8 mouse cellular contexts compared by ENCODE assay signal in the genomic region with DNA sequence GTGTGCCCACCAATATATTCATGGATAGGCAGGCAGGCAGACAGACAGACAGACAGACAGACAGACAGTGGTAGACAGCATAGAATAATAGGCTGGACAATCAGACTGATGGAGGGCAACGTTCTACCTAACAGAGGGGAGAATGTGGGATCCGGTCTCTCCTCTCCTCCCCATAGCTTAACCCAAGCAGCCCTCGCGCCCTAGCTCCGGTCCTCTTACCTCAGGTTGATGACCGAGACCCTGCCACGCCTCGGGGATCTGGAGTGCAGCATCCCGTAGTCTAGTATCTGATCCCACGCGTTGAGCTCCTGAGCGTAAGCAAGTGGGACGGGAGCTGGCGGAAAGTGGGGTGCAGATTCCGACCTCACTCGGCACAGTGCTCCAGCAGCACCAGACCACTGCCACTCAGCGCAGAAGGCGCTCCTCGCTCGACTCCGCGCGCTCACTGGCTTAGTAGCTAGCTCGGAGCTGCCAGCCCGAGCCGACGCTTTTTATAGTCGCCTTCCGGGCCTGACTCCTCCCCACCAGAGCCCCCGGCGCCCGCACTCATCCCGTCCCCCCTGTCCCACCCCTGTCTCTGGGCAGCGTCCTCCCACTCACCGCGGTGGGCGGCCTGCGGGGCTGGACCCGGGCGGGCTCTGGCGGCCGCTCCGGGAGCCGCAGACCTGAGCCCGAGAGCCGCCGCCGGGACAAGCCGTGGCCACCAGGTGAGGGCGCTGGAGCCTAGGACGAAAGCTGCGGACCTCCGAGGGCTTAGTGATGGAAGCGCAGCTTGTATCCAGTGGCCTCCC. TPM values are rescaled to one million over a fixed set of nuclear protein-coding genes. Genes with fewer than 3 reads are reported as not detected.
DNase-seq lines count a peak whose midpoint lies in the region; ATAC-seq and TF ChIP-seq lines count a peak whose summit lies in the region.

A gene (minus strand): TSS at position 464 of the 791 bp plus-strand sequence.

- no peak within 1 kb of the TSS for H3K27ac ChIP-seq in ES-Bruce4 (ENCODE audit: insufficient read depth, low read length)
- H3K27ac ChIP-seq in forebrain, postnatal 0 days (ENCODE audit: low read depth, low read length): no peak within 1 kb of the TSS
- no peak within 1 kb of the TSS for H3K27ac ChIP-seq in liver, embryonic 15.5 days (replicated peaks)
- H3K27ac ChIP-seq in neural tube, embryonic 13.5 days (replicated peaks): no peak within 1 kb of the TSS

- WGBS in forebrain, postnatal 0 days: 1% methylated on average over 54 of the region's 54 CpGs
- 2% methylated on average over 54 of the region's 54 CpGs for WGBS in liver, embryonic 15.5 days (ENCODE audit: insufficient replicate concordance)
- WGBS in neural tube, embryonic 13.5 days: under 1% methylated on average over 54 of the region's 54 CpGs

- intact Hi-C loops in heart, postnatal 25 days (cut with DNase I): loop anchor here (1.0 to 5.0 kb wide), 2 partner anchors 66 to 172 kb away; a partner anchor contains a TSS

- no peak for TF ChIP-seq EP300 in ES-Bruce4 (IDR thresholded peaks at IDR 0.05; ENCODE audit: insufficient read depth, low read depth, low read length)

- no peaks in the 10 kb centered on the region for H3K9me3 ChIP-seq in ES-Bruce4 (replicated peaks; ENCODE audit: control insufficient read depth, insufficient read depth, low read length, poor library complexity, severe bottlenecking)
- no peaks in the 10 kb centered on the region for H3K9me3 ChIP-seq in forebrain, postnatal 0 days (ENCODE audit: low read length)
- H3K9me3 ChIP-seq in liver, embryonic 15.5 days (replicated peaks): no peaks in the 10 kb centered on the region
- no peaks in the 10 kb centered on the region for H3K9me3 ChIP-seq in neural tube, embryonic 13.5 days

- H3K36me3 ChIP-seq in ES-Bruce4 (ENCODE audit: control insufficient read depth, insufficient read depth, low read length, poor library complexity, severe bottlenecking): no peaks in the 10 kb centered on the region
- no peaks in the 10 kb centered on the region for H3K36me3 ChIP-seq in forebrain, postnatal 0 days (ENCODE audit: insufficient read depth)
- H3K36me3 ChIP-seq in liver, embryonic 15.5 days (replicated peaks): no peaks in the 10 kb centered on the region
- H3K36me3 ChIP-seq in neural tube, embryonic 13.5 days: no peaks in the 10 kb centered on the region

- peak; percentile 92 to 94 for DNase-seq in cerebellum, adult 18-20 months
- DNase-seq in forebrain, postnatal 0 days: peak; percentile 89
- DNase-seq in heart, postnatal 25 days (ENCODE audit: low spot score): peak; percentile 62
- DNase-seq in layer of hippocampus, adult 11-12 months (ENCODE audit: low spot score): peak; percentile 87
- DNase-seq in telencephalon, adult 2 months (ENCODE audit: low read depth, low spot score): peak; percentile 46

- peak within 1 kb of the TSS; percentile 42 for H3K9ac ChIP-seq in ES-Bruce4 (ENCODE audit: low read depth, poor library complexity, severe bottlenecking)
- peak within 1 kb of the TSS; percentile 52 for H3K9ac ChIP-seq in forebrain, postnatal 0 days
- no peak within 1 kb of the TSS for H3K9ac ChIP-seq in liver, embryonic 15.5 days
- H3K9ac ChIP-seq in neural tube, embryonic 13.5 days: peak within 1 kb of the TSS; percentile 68

- H3K4me2 ChIP-seq in forebrain, postnatal 0 days (ENCODE audit: low read depth): peak within 1 kb of the TSS; percentile 87
- peak within 1 kb of the TSS; percentile 52 for H3K4me2 ChIP-seq in liver, embryonic 15.5 days
- H3K4me2 ChIP-seq in neural tube, embryonic 13.5 days: peak within 1 kb of the TSS; percentile 89

- H3K27me3 ChIP-seq in ES-Bruce4 (ENCODE audit: control insufficient read depth, insufficient read depth, low read length, poor library complexity, severe bottlenecking): peaks cover 2% of the 10 kb centered on the region; the same call in 1 of the 2 replicates
- H3K27me3 ChIP-seq in forebrain, postnatal 0 days (ENCODE audit: insufficient read depth, low read length): peaks cover 17% of the 10 kb centered on the region
- H3K27me3 ChIP-seq in liver, embryonic 15.5 days: peaks cover 40% of the 10 kb centered on the region
- H3K27me3 ChIP-seq in neural tube, embryonic 13.5 days: peaks cover 47% of the 10 kb centered on the region

- H3K4me3 ChIP-seq in ES-Bruce4 (ENCODE audit: low read depth, low read length): peak within 1 kb of the TSS; percentile 53
- H3K4me3 ChIP-seq in forebrain, postnatal 0 days (ENCODE audit: low read depth, low read length): peak within 1 kb of the TSS; percentile 54
- H3K4me3 ChIP-seq in liver, embryonic 15.5 days (replicated peaks): peak within 1 kb of the TSS; percentile 31
- H3K4me3 ChIP-seq in neural tube, embryonic 13.5 days: peak within 1 kb of the TSS; percentile 53

- no peak for TF ChIP-seq POLR2A in ES-Bruce4 (IDR thresholded peaks at IDR 0.05; ENCODE audit: insufficient read depth, low read length)

- H3K4me1 ChIP-seq in ES-Bruce4 (ENCODE audit: control insufficient read depth, insufficient read depth, low read length): no peaks in the 10 kb centered on the region
- peaks cover 8% of the 10 kb centered on the region; the same call in 1 of the 2 replicates for H3K4me1 ChIP-seq in forebrain, postnatal 0 days (ENCODE audit: insufficient read depth)
- 0 out of 2 replicates have a peak, but pooled peaks cover 4% of the 10 kb centered on the region for H3K4me1 ChIP-seq in liver, embryonic 15.5 days (replicated peaks)
- peaks cover 14% of the 10 kb centered on the region for H3K4me1 ChIP-seq in neural tube, embryonic 13.5 days (replicated peaks)

- ATAC-seq in forebrain, postnatal 0 days: peak; percentile 91
- no peak; the same call in 1 of the 2 replicates for ATAC-seq in liver, embryonic 15.5 days (ENCODE audit: insufficient read depth)
- ATAC-seq in neural tube, embryonic 13.5 days (ENCODE audit: low read depth): peak; percentile 88

- TF ChIP-seq CTCF in ES-Bruce4 (IDR thresholded peaks at IDR 0.05; ENCODE audit: low read depth, low read length): peak; percentile 79
- TF ChIP-seq CTCF in forebrain, postnatal 0 days (IDR thresholded peaks at IDR 0.05; ENCODE audit: low read depth): peak; percentile 88

RNA-seq across cellular contexts. Expression of the gene that starts here (rescaled TPM):
- polyA plus RNA-seq in ES-Bruce4 (2011; ENCODE audit: insufficient read depth, insufficient read length, low read depth, missing spikeins): 0.43 and 0.72 TPM in 2 replicates
- 4.4 and 5.5 TPM in 2 replicates for total RNA-seq in forebrain, postnatal 0 days (2014; rRNA removed)
- polyA plus RNA-seq in forebrain, postnatal 0 days (2015; fragmentation: Nextera tagmentation; extraction: Ambion mirVana): 0.20 and 0.34 TPM in 2 replicates
- total RNA-seq in heart, postnatal 25 days (2021): under 1 TPM; 0.13 to 0.17 TPM
- 0.02 TPM in 1 of 2 replicates, not detected in the other for polyA plus RNA-seq in liver, embryonic 15.5 days (2015; fragmentation: Nextera tagmentation; extraction: Ambion mirVana)
- 0.56 and 0.59 TPM in 2 replicates for polyA plus RNA-seq in neural tube, embryonic 13.5 days (2015; fragmentation: Nextera tagmentation; extraction: Ambion mirVana)

Comparison
In these comparisons a context has a peak if more than half of its experiments do, and no peak if none do; other contexts are left out.
1. Peak in DNase-seq in heart, postnatal 25 days; RNA of the gene not detected or under 1 TPM.
2. Peak in ATAC-seq, H3K4me3 ChIP-seq, H3K9ac ChIP-seq and H3K4me2 ChIP-seq in neural tube, embryonic 13.5 days; RNA of the gene not detected or under 1 TPM.